Mouse (Mus musculus) bone marrow macrophage, adult 2 months (primary cell): ENCODE measurements around the gene Actb.

Source experiments
- CTCF ChIP-seq: IDR thresholded peaks from 2 replicates; pipeline ENCODE4 v1.5.1; 2012; ENCODE audit warnings: low read depth, mild to moderate bottlenecking, low read length, moderate library complexity
- POLR2A ChIP-seq: IDR thresholded peaks from 2 replicates; pipeline ENCODE4 v1.6.1; 2012; ENCODE audit warnings: mild to moderate bottlenecking, low read depth, low read length, borderline replicate concordance

- TF ChIP-seq CTCF (no peak), POLR2A (no peak)
Observed at GRCm38 (mm10) chr5:142920311-142921073, 13.9 kb upstream of the Actb start.
